Comparison of ENCODE assay signal across 9 mouse cellular contexts in the genomic region with DNA sequence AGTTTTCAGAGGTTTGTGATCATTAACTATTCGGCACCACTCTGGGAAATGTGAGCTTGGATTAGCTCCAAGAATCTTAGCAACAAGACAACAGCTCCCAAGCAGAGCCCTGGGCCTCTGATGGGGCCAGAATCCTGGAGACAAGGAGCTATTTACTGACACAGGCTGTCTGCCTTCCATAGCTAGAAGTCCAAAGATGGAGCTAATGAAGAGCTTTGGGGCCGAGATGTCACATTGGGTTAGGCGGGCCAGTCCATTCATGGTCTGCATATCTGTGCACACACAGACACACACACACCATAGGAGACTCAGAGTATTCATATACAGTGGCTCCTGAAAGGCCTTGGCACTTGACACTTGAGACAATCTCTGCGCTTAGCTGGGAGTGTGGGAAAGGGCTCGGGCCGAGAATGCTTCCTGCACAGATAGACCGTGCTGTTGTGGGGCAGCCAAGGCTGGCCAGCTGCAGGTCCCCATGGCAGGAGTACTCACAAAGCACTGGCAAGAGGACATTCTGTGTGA. TPM values are rescaled to one million over a fixed set of nuclear protein-coding genes. Genes with fewer than 3 reads are reported as not detected.
DNase-seq lines count a peak whose midpoint lies in the region; ATAC-seq and TF ChIP-seq lines count a peak whose summit lies in the region.
"Had no signal": no experiment of that assay in that cellular context is flagged by ENCODE, and none has a peak within 500 bp of the region (broad histone marks: within the 10 kb centered on the region; RNA-seq: fewer than 3 reads in every experiment).

No protein-coding gene starts in this region.

- H3K36me3 ChIP-seq in hindbrain, embryonic 11.5 days (ENCODE audit: control insufficient read depth, insufficient read depth, low read length): no peaks in the 10 kb centered on the region
- H3K36me3 ChIP-seq in hindbrain, embryonic 10.5 days: no peaks in the 10 kb centered on the region
- H3K36me3 ChIP-seq in forebrain, embryonic 13.5 days (ENCODE audit: poor library complexity, severe bottlenecking): no peaks in the 10 kb centered on the region
- H3K36me3 ChIP-seq in intestine, postnatal 0 days (ENCODE audit: control insufficient read depth, insufficient read depth): no peaks in the 10 kb centered on the region
- H3K36me3 ChIP-seq in midbrain, embryonic 15.5 days (replicated peaks): no peaks in the 10 kb centered on the region

- no peak overlapping the region for H3K4me2 ChIP-seq in hindbrain, embryonic 11.5 days (replicated peaks; ENCODE audit: low read depth, low read length)
- H3K4me2 ChIP-seq in forebrain, embryonic 13.5 days: peak overlapping the region; percentile 5; the same call in 1 of the 2 replicates
- H3K4me2 ChIP-seq in intestine, postnatal 0 days (replicated peaks; ENCODE audit: low read depth): no peak overlapping the region
- no peak overlapping the region for H3K4me2 ChIP-seq in midbrain, embryonic 15.5 days

- 0 out of 2 replicates have a peak overlapping the region, but pooled peaks have one; percentile 47 for H3K27ac ChIP-seq in hindbrain, embryonic 11.5 days (ENCODE audit: low read depth, low read length)
- H3K27ac ChIP-seq in hindbrain, embryonic 10.5 days: no peak overlapping the region
- peak overlapping the region; percentile 71 for H3K27ac ChIP-seq in forebrain, embryonic 13.5 days
- peak overlapping the region; percentile 2; the same call in 1 of the 2 replicates for H3K27ac ChIP-seq in intestine, postnatal 0 days (ENCODE audit: low read depth, low read length)
- peak overlapping the region; percentile 46; the same call in 1 of the 2 replicates for H3K27ac ChIP-seq in midbrain, embryonic 15.5 days
- H3K27ac ChIP-seq: macrophage had no signal

- no peak for DNase-seq in hindbrain, embryonic 11.5 days (ENCODE audit: low spot score)
- no peak for DNase-seq in hindbrain, embryonic 10.5 days (ENCODE audit: low spot score)
- no peak for DNase-seq in spleen, adult 12 weeks (ENCODE audit: low spot score)
- no peak for DNase-seq in urinary bladder, adult 2 months (ENCODE audit: low spot score)

- ATAC-seq in hindbrain, embryonic 11.5 days (ENCODE audit: low FRiP score): no peak
- peak; percentile 78 for ATAC-seq in forebrain, embryonic 13.5 days
- no peak for ATAC-seq in intestine, postnatal 0 days
- peak; percentile 71 for ATAC-seq in midbrain, embryonic 15.5 days (replicated peaks)
- no peak for ATAC-seq in erythroid progenitor cell, adult 5-6 weeks (replicated peaks; ENCODE audit: low FRiP score, poor library complexity, severe bottlenecking)

- no peaks in the 10 kb centered on the region for H3K27me3 ChIP-seq in hindbrain, embryonic 11.5 days (ENCODE audit: control insufficient read depth, insufficient read depth, low read length)
- no peaks in the 10 kb centered on the region for H3K27me3 ChIP-seq in hindbrain, embryonic 10.5 days (ENCODE audit: insufficient read depth, poor library complexity, severe bottlenecking)
- no peaks in the 10 kb centered on the region for H3K27me3 ChIP-seq in forebrain, embryonic 13.5 days
- no peaks in the 10 kb centered on the region for H3K27me3 ChIP-seq in intestine, postnatal 0 days (replicated peaks; ENCODE audit: control insufficient read depth, insufficient read depth, low read length)
- no peaks in the 10 kb centered on the region for H3K27me3 ChIP-seq in midbrain, embryonic 15.5 days (replicated peaks)

- H3K9me3 ChIP-seq in hindbrain, embryonic 11.5 days (ENCODE audit: control insufficient read depth, low read length): no peaks in the 10 kb centered on the region
- peaks cover 3% of the 10 kb centered on the region for H3K9me3 ChIP-seq in hindbrain, embryonic 10.5 days
- H3K9me3 ChIP-seq in forebrain, embryonic 13.5 days (replicated peaks): no peaks in the 10 kb centered on the region
- H3K9me3 ChIP-seq in intestine, postnatal 0 days (ENCODE audit: control insufficient read depth): no peaks in the 10 kb centered on the region
- H3K9me3 ChIP-seq in midbrain, embryonic 15.5 days: no peaks in the 10 kb centered on the region

- H3K4me1 ChIP-seq in hindbrain, embryonic 11.5 days (replicated peaks; ENCODE audit: control insufficient read depth, insufficient read depth, low read length): 0 out of 2 replicates have a peak, but pooled peaks cover 2% of the 10 kb centered on the region
- peaks cover 6% of the 10 kb centered on the region for H3K4me1 ChIP-seq in hindbrain, embryonic 10.5 days (replicated peaks)
- H3K4me1 ChIP-seq in forebrain, embryonic 13.5 days: peaks cover 23% of the 10 kb centered on the region
- H3K4me1 ChIP-seq in intestine, postnatal 0 days (replicated peaks; ENCODE audit: control insufficient read depth, insufficient read depth, low read length): no peaks in the 10 kb centered on the region
- H3K4me1 ChIP-seq in midbrain, embryonic 15.5 days: 0 out of 2 replicates have a peak, but pooled peaks cover 4% of the 10 kb centered on the region

- TF ChIP-seq CTCF in intestine, postnatal 0 days (IDR thresholded peaks at IDR 0.05; ENCODE audit: low read depth): no peak

- no peak overlapping the region for H3K4me3 ChIP-seq in hindbrain, embryonic 11.5 days (ENCODE audit: low read depth, low read length)
- H3K4me3 ChIP-seq in hindbrain, embryonic 10.5 days: no peak overlapping the region
- H3K4me3 ChIP-seq in forebrain, embryonic 13.5 days: no peak overlapping the region
- no peak overlapping the region for H3K4me3 ChIP-seq in intestine, postnatal 0 days (ENCODE audit: low read depth, low read length)
- H3K4me3 ChIP-seq in midbrain, embryonic 15.5 days: no peak overlapping the region

- 73% methylated on average over 7 of the region's 7 CpGs for WGBS in hindbrain, embryonic 11.5 days
- WGBS in hindbrain, embryonic 10.5 days: 84% methylated on average over 7 of the region's 7 CpGs
- 27% methylated on average over 7 of the region's 7 CpGs for WGBS in forebrain, embryonic 13.5 days
- 60% methylated on average over 7 of the region's 7 CpGs for WGBS in intestine, postnatal 0 days
- 52% methylated on average over 7 of the region's 7 CpGs for WGBS in midbrain, embryonic 15.5 days

- no peak overlapping the region for H3K9ac ChIP-seq in hindbrain, embryonic 11.5 days (ENCODE audit: low read depth, low read length)
- H3K9ac ChIP-seq in forebrain, embryonic 13.5 days: no peak overlapping the region
- H3K9ac ChIP-seq in intestine, postnatal 0 days (ENCODE audit: low read depth, low read length): no peak overlapping the region
- H3K9ac ChIP-seq in midbrain, embryonic 15.5 days: no peak overlapping the region

RNA-seq across cellular contexts. Expression of gene Ppp1r3c, which starts 39.8 kb away (rescaled TPM):
- 6.4 and 7.7 TPM in 2 replicates for polyA plus RNA-seq in hindbrain, embryonic 11.5 days (2014; fragmentation: Nextera tagmentation; extraction: Ambion mirVana)
- polyA plus RNA-seq in hindbrain, embryonic 10.5 days (2016; fragmentation: Nextera tagmentation; extraction: Ambion mirVana): 2.6 and 4.5 TPM in 2 replicates
- polyA plus RNA-seq in forebrain, embryonic 13.5 days (2015; fragmentation: Nextera tagmentation; extraction: Ambion mirVana): 3.7 and 4.9 TPM in 2 replicates
- 3.6 and 4.0 TPM in 2 replicates for polyA plus RNA-seq in intestine, postnatal 0 days (2015; fragmentation: Nextera tagmentation; extraction: Ambion mirVana)
- 15.6 and 17.3 TPM in 2 replicates for polyA plus RNA-seq in midbrain, embryonic 15.5 days (2015; fragmentation: Nextera tagmentation; extraction: Ambion mirVana)
- polyA plus RNA-seq in urinary bladder, adult 2 months (2012; rRNA removed): 10.6 and 14.3 TPM in 2 replicates
- not detected in 2 replicates for total RNA-seq in erythroid progenitor cell, adult 5-6 weeks (2015; ENCODE audit: low replicate concordance)
- not detected in 2 replicates for total RNA-seq in erythroid progenitor cell, adult 5-6 weeks (2017; ENCODE audit: low replicate concordance)

Comparison
In these comparisons a context has a peak if more than half of its experiments do, and no peak if none do; other contexts are left out.
1. ATAC-seq: peak in forebrain, embryonic 13.5 days (single experiment) and midbrain, embryonic 15.5 days (single experiment); none in hindbrain, embryonic 11.5 days (single experiment), intestine, postnatal 0 days (single experiment) and erythroid progenitor cell, adult 5-6 weeks (single experiment).